Mouse (Mus musculus): Measurements from ENCODE around the gene Zfp738. TPM values are rescaled to one million over a fixed set of nuclear protein-coding genes. Genes with fewer than 3 reads are reported as not detected.
A peak's percentile ranks its signal among the peaks of the same experiment; 100 is the strongest.

Zfp738 gene
- total and polyA plus RNA-seq, 3 experiments = 4.9 to 10.3 (median 7.3) TPM

DNA sequence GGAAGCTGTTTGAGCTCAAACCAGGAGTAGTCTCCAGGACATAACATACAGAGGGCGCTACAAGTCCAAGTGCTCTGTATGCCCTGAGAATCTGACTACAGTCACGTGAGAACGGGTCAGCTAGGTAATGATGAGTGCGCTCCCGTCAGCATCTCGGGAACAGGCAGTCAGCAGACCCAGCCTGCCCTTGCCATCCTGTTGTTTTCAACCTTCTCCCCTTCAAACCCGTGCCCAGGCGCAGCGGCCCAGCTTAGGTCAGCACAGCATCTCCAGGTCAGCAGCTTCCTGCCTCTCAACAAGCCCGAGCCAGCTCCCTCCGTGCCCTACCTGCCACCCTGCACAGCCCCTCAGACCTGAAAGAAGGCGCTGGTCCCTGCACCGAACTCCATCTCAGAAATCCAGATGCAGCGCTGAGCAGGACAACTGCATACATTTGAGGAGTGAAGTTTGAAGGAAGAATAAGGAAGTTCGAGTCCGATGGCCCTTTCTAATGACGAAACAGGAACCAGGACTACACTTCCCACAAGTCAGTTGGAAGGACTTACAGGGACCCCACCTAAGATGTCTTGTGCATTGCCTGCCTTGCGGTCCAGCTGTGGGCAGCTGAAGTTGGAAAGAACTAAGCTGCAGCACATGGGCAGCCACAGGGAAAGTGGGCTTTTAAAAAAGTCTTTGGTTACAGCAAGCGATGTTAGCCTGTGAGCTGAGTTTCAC lies 49.4 kb downstream of the Zfp738 start, which contains the start of the genes Gm49345 and Zfp729a:
Gm49345 (minus strand) TSS at position 476 of the 714 bp plus-strand sequence.
Zfp729a (minus strand) TSS at position 498 of the 714 bp plus-strand sequence.
- Histone ChIP-seq H3K4me2 (ENCODE audit: insufficient read depth, low read depth, poor library complexity, severe bottlenecking) (peak within 1 kb of the TSS; percentile 40), H3K79me2 (replicated peaks; ENCODE audit: control insufficient read depth, extremely low read depth, insufficient read depth, poor library complexity, severe bottlenecking) (0 out of 2 replicates have a peak, but pooled peaks cover 5% of the 10 kb centered on the region), H3K9me3 (replicated peaks; ENCODE audit: low read length) (no peaks in the 10 kb centered on the region), H3K4me3 (replicated peaks in 1 of 3; ENCODE audit: low read depth in 2 of 3, low read length in 2 of 3, poor library complexity in 1 of 3) (peak within 1 kb of the TSS; percentile 64 to 100 (median 92)), H3K27ac (ENCODE audit: insufficient read depth, low read depth) (peak within 1 kb of the TSS; percentile 75), H3K36me3 (replicated peaks in 1 of 2; ENCODE audit: control insufficient read depth in 1 of 2, insufficient read depth in 1 of 2, low read length in 1 of 2) (peaks cover 4% of the 10 kb centered on the region in 2 experiments), H3K27me3 (replicated peaks) (no peaks in the 10 kb centered on the region), H3K9ac (ENCODE audit: insufficient read depth, low read depth) (peak within 1 kb of the TSS; percentile 98), H3K4me1 (ENCODE audit: control insufficient read depth in 1 of 2, insufficient read depth in 2 of 2) (peaks cover 0 to 4% of the 10 kb centered on the region in 2 experiments; a peak in 1 of 4 replicates)
- DNase-seq (ENCODE audit: extremely low read depth) = peak; percentile 91
- dilution Hi-C loops (cut with MboI; ENCODE audit: extremely low pct_ligation_motif_present, extremely low pct_unique_long_range_greater_than_20kb, low sequenced_read_pairs) (no loop called here), in situ Hi-C loops (cut with MboI; ENCODE audit: low pct_ligation_motif_present, low pct_unique_long_range_greater_than_20kb, low sequenced_read_pairs) (no loop called here)
- peak; percentile 49; the same call in 1 of the 2 replicates for TF ChIP-seq GABPA (IDR thresholded peaks at IDR 0.05; ENCODE audit: insufficient replicate concordance, low read depth, low read length)
- peak; percentile 66 for TF ChIP-seq POLR2A (IDR thresholded peaks at IDR 0.05; ENCODE audit: low read depth, low read length)
- TF ChIP-seq ELF1 (IDR thresholded peaks at IDR 0.05; ENCODE audit: low read depth, low read length) = peak; percentile 95
- peak; percentile 52; the same call in 1 of the 2 replicates for TF ChIP-seq ZNF384 (IDR thresholded peaks at IDR 0.05; ENCODE audit: low read depth, low read length)
- 0 out of 2 replicates have a peak, but pooled peaks have one; percentile 77 for TF ChIP-seq SIN3A (IDR thresholded peaks at IDR 0.05; ENCODE audit: low read length)
- 0 out of 2 replicates have a peak, but pooled peaks have one; percentile 22 for TF ChIP-seq NRF1 (IDR thresholded peaks at IDR 0.05; ENCODE audit: low read depth, low read length)
- peak; percentile 47 for TF ChIP-seq RAD21 (IDR thresholded peaks at IDR 0.05; ENCODE audit: low read depth, low read length)
- no peak for TF ChIP-seq EP300 (IDR thresholded peaks at IDR 0.05; ENCODE audit: low read length)
- TF ChIP-seq JUND (conservative IDR thresholded peaks at IDR 0.05; ENCODE audit: low read depth, low read length) = no peak
- TF ChIP-seq TCF12 (IDR thresholded peaks at IDR 0.05; ENCODE audit: low read depth, low read length) = peak; percentile 52; the same call in 1 of the 2 replicates
- TF ChIP-seq HCFC1 (IDR thresholded peaks at IDR 0.05; ENCODE audit: low read depth, low read length) = peak; percentile 94
- peak; percentile 88 for TF ChIP-seq TBP (conservative IDR thresholded peaks at IDR 0.05; ENCODE audit: low read depth, low read length)
- TF ChIP-seq MAX (IDR thresholded peaks at IDR 0.05; ENCODE audit: low read length) = peak; percentile 98
- TF ChIP-seq JUN (IDR thresholded peaks at IDR 0.05; ENCODE audit: insufficient read depth, low read depth, low read length) = no peak
- TF ChIP-seq MAZ (IDR thresholded peaks at IDR 0.05; ENCODE audit: low read depth, low read length) = no peak
- TF ChIP-seq BHLHE40 (IDR thresholded peaks at IDR 0.05; ENCODE audit: low read depth, low read length) = peak; percentile 95
- TF ChIP-seq KAT2A (IDR thresholded peaks at IDR 0.05; ENCODE audit: insufficient replicate concordance, low read length) = peak; percentile 95
- TF ChIP-seq IRF4 (IDR thresholded peaks at IDR 0.05; ENCODE audit: low read depth, low read length) = peak; percentile 43; the same call in 1 of the 2 replicates
- peak; percentile 74 for TF ChIP-seq USF1 (IDR thresholded peaks at IDR 0.05; ENCODE audit: low read depth, low read length)
- no peak for TF ChIP-seq E2F4 (IDR thresholded peaks at IDR 0.05; ENCODE audit: insufficient replicate concordance, low read depth, low read length)
- TF ChIP-seq CTCF (conservative IDR thresholded peaks at IDR 0.05 in 1 of 2, IDR thresholded peaks at IDR 0.05 in 1 of 2; ENCODE audit: low read depth in 2 of 2, low read length in 2 of 2) = peak; percentile 21 to 68; a peak in 3 of 4 replicates
- no peak for TF ChIP-seq UBTF (IDR thresholded peaks at IDR 0.05; ENCODE audit: low read depth, low read length)
- TF ChIP-seq MYC (IDR thresholded peaks at IDR 0.05; ENCODE audit: low read depth, low read length) = peak; percentile 95
- TF ChIP-seq USF2 (conservative IDR thresholded peaks at IDR 0.05; ENCODE audit: low read depth, low read length) = peak; percentile 44
- peak; percentile 43 for TF ChIP-seq SMC3 (IDR thresholded peaks at IDR 0.05; ENCODE audit: low read depth, low read length)
- 0 out of 2 replicates have a peak, but pooled peaks have one; percentile 12 for TF ChIP-seq ETS1 (conservative IDR thresholded peaks at IDR 0.05; ENCODE audit: low read depth, low read length)
